In genomic region chr11:62744103-62744502, GRCm38 (mm10) we compare ENCODE assay signal across 8 mouse cellular contexts. TPM values are rescaled to one million over a fixed set of nuclear protein-coding genes. Genes with fewer than 3 reads are reported as not detected.
A peak's percentile ranks its signal among the peaks of the same experiment; 100 is the strongest.
DNase-seq lines count a peak whose midpoint lies in the region; ATAC-seq lines count a peak whose summit lies in the region.

No protein-coding gene starts in this region.

- WGBS in intestine, embryonic 16.5 days = 47% methylated on average over 5 of the region's 5 CpGs
- WGBS in neural tube, embryonic 11.5 days = 48% methylated on average over 5 of the region's 5 CpGs

- H3K27ac ChIP-seq in intestine, embryonic 16.5 days (ENCODE audit: low read length) = no peak overlapping the region
- H3K27ac ChIP-seq in neural tube, embryonic 11.5 days (ENCODE audit: low read depth, low read length) = no peak overlapping the region

- H3K4me3 ChIP-seq in intestine, embryonic 16.5 days (ENCODE audit: low read length) = no peak overlapping the region
- H3K4me3 ChIP-seq in neural tube, embryonic 11.5 days (ENCODE audit: low read depth, low read length) = no peak overlapping the region

- 0 out of 2 replicates have a peak, but pooled peaks cover 2% of the 10 kb centered on the region for H3K4me1 ChIP-seq in intestine, embryonic 16.5 days (ENCODE audit: control insufficient read depth, insufficient read depth, low read length)
- no peaks in the 10 kb centered on the region for H3K4me1 ChIP-seq in neural tube, embryonic 11.5 days (ENCODE audit: control insufficient read depth, insufficient read depth, low read length)

- intact Hi-C loops in left cerebral cortex, postnatal 36 days (cut with DNase I) = loop anchor here (10.0 kb wide), 1 partner anchor 431 kb away; no protein-coding TSS in a partner anchor

- H3K27me3 ChIP-seq in intestine, embryonic 16.5 days (replicated peaks; ENCODE audit: control insufficient read depth, insufficient read depth, low read length) = peaks cover 8% of the 10 kb centered on the region; the same call in 1 of the 2 replicates
- no peaks in the 10 kb centered on the region for H3K27me3 ChIP-seq in neural tube, embryonic 11.5 days (ENCODE audit: control insufficient read depth, insufficient read depth, low read length)

- no peaks in the 10 kb centered on the region for H3K9me3 ChIP-seq in intestine, embryonic 16.5 days (ENCODE audit: control insufficient read depth, low read length)
- H3K9me3 ChIP-seq in neural tube, embryonic 11.5 days (ENCODE audit: control insufficient read depth, low read length) = no peaks in the 10 kb centered on the region

- H3K36me3 ChIP-seq in intestine, embryonic 16.5 days (ENCODE audit: control insufficient read depth, insufficient read depth, low read length) = no peaks in the 10 kb centered on the region
- no peaks in the 10 kb centered on the region for H3K36me3 ChIP-seq in neural tube, embryonic 11.5 days (ENCODE audit: control insufficient read depth, insufficient read depth, low read length)

- ATAC-seq in intestine, embryonic 16.5 days = peak; percentile 69; the same call in 1 of the 2 replicates
- ATAC-seq in neural tube, embryonic 11.5 days (ENCODE audit: insufficient read depth, low FRiP score, low TSS enrichment) = no peak

- no peak overlapping the region for H3K9ac ChIP-seq in intestine, embryonic 16.5 days (ENCODE audit: low read depth, low read length)
- no peak overlapping the region for H3K9ac ChIP-seq in neural tube, embryonic 11.5 days (ENCODE audit: low read length)

- no peak overlapping the region for H3K4me2 ChIP-seq in intestine, embryonic 16.5 days (ENCODE audit: low read depth, low read length)
- H3K4me2 ChIP-seq in neural tube, embryonic 11.5 days (ENCODE audit: low read depth) = no peak overlapping the region

- DNase-seq in A20 (ENCODE audit: low read depth, low spot score) (peak; percentile 73), R1 (ENCODE audit: low read depth, low spot score) (peak; percentile 71)
- DNase-seq in cerebellum, postnatal 25 days = peak; percentile 78 to 86
- DNase-seq in gastrocnemius, adult 18-20 months (ENCODE audit: low spot score) = peak; percentile 70
- peak; percentile 48 to 53 for DNase-seq in left cerebral cortex, postnatal 36 days (ENCODE audit: low spot score in 2 of 2)
- DNase-seq in neural tube, embryonic 11.5 days (ENCODE audit: low spot score) = peak; percentile 71
- peak; percentile 62 for DNase-seq in testis, postnatal 14 days (ENCODE audit: low spot score)

RNA-seq across cellular contexts. Expression of gene Gm10428, which starts 8.8 kb away (rescaled TPM):
- total RNA-seq in gastrocnemius, adult 18-20 months (2021) = not detected
- polyA plus RNA-seq in intestine, embryonic 16.5 days (2015; fragmentation: Nextera tagmentation; extraction: Ambion mirVana) = not detected in 2 replicates
- not detected for total RNA-seq in left cerebral cortex, postnatal 36 days (2021)
- polyA plus RNA-seq in neural tube, embryonic 11.5 days (2014; fragmentation: Nextera tagmentation; extraction: Ambion mirVana) = not detected in 2 replicates

RNA-seq across cellular contexts. Expression of gene Zfp287, which starts 12.4 kb away (rescaled TPM):
- total RNA-seq in gastrocnemius, adult 18-20 months (2021) = 1 to 10 TPM in 1 of 2 experiments, under 1 TPM in 1; 0.96 to 1.3 TPM
- polyA plus RNA-seq in intestine, embryonic 16.5 days (2015; fragmentation: Nextera tagmentation; extraction: Ambion mirVana) = 4.2 and 4.7 TPM in 2 replicates
- 10 to 100 TPM; 14.0 to 19.1 TPM for total RNA-seq in left cerebral cortex, postnatal 36 days (2021)
- polyA plus RNA-seq in neural tube, embryonic 11.5 days (2014; fragmentation: Nextera tagmentation; extraction: Ambion mirVana) = 13.6 and 14.4 TPM in 2 replicates

RNA-seq across cellular contexts. Expression of gene Zfp286, which starts 45.2 kb away (rescaled TPM):
- 1 to 10 TPM; 1.1 to 1.4 TPM for total RNA-seq in gastrocnemius, adult 18-20 months (2021)
- polyA plus RNA-seq in intestine, embryonic 16.5 days (2015; fragmentation: Nextera tagmentation; extraction: Ambion mirVana) = 7.9 and 10.5 TPM in 2 replicates
- total RNA-seq in left cerebral cortex, postnatal 36 days (2021) = 10 to 100 TPM; 19.8 to 27.2 TPM
- 28.6 and 29.4 TPM in 2 replicates for polyA plus RNA-seq in neural tube, embryonic 11.5 days (2014; fragmentation: Nextera tagmentation; extraction: Ambion mirVana)

Comparison
In these comparisons a context has a peak if more than half of its experiments do, and no peak if none do; other contexts are left out.
1. RNA of gene Zfp287, which starts 12.4 kb away (total RNA-seq): 14.0 to 19.1 TPM in left cerebral cortex, postnatal 36 days; 0.96 to 1.3 TPM in gastrocnemius, adult 18-20 months; every median in the first group is over 4 times any median in the second.
2. RNA of gene Zfp286, which starts 45.2 kb away (total RNA-seq): 19.8 to 27.2 TPM in left cerebral cortex, postnatal 36 days; 1.1 to 1.4 TPM in gastrocnemius, adult 18-20 months; every median in the first group is over 4 times any median in the second.
3. Peak in every context shown above with its lines, with median percentiles within 50 percentile points of each other: DNase-seq.